In the genomic region with DNA sequence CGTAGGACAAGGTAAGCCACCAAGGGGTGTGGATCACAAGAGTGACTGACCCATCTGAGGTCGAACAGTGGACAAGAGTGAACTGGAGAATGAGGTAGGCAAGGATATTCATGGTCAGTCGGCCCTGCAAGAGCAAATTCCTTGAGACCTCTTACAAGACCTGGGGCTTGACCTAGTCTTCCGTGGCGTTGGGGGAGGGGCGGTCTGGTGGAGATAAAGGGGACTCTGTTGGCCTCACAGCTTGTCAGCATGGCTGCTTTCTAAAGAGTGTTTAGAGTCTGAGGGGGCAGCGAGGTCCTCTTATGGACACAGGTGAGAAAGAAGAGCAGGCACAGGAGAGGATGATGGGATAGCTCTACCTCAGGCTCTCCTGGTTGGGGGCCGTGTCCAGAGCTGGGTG, we compare ENCODE assay signal across 28 mouse cellular contexts. TPM values are rescaled to one million over a fixed set of nuclear protein-coding genes. Genes with fewer than 3 reads are reported as not detected.
A peak's percentile ranks its signal among the peaks of the same experiment; 100 is the strongest.
DNase-seq lines count a peak whose midpoint lies in the region; ATAC-seq lines count a peak whose summit lies in the region.
"Had no signal": no experiment of that assay in that cellular context is flagged by ENCODE, and none has a peak within 500 bp of the region (broad histone marks: within the 10 kb centered on the region; RNA-seq: fewer than 3 reads in every experiment).

No protein-coding gene starts in this region.

- no peak overlapping the region for H3K4me3 ChIP-seq in heart, embryonic 10.5 days
- H3K4me3 ChIP-seq in heart, embryonic 12.5 days = no peak overlapping the region
- H3K4me3 ChIP-seq in megakaryocyte, embryonic 14.5 days (replicated peaks) = peak overlapping the region; percentile 20
- H3K4me3 ChIP-seq: forebrain, embryonic 15.5 days; hindbrain, embryonic 13.5 days had no signal

- 45% methylated on average over 8 of the region's 8 CpGs for WGBS in heart, embryonic 10.5 days
- 51% methylated on average over 8 of the region's 8 CpGs for WGBS in heart, embryonic 12.5 days

- H3K9me3 ChIP-seq in heart, embryonic 10.5 days = no peaks in the 10 kb centered on the region
- H3K9me3 ChIP-seq in heart, embryonic 12.5 days (replicated peaks) = no peaks in the 10 kb centered on the region
- H3K9me3 ChIP-seq in megakaryocyte, embryonic 14.5 days = no peaks in the 10 kb centered on the region; the same call in 1 of the 2 replicates
- H3K9me3 ChIP-seq: forebrain, embryonic 15.5 days; hindbrain, embryonic 13.5 days had no signal

- 0 out of 2 replicates have a peak overlapping the region, but pooled peaks have one; percentile 32 for H3K27ac ChIP-seq in heart, embryonic 10.5 days
- no peak overlapping the region for H3K27ac ChIP-seq in heart, embryonic 12.5 days (ENCODE audit: poor library complexity, severe bottlenecking)
- H3K27ac ChIP-seq: forebrain, embryonic 15.5 days; hindbrain, embryonic 13.5 days; hindbrain, postnatal 0 days had no signal

- no peak overlapping the region for H3K9ac ChIP-seq in heart, embryonic 12.5 days
- H3K9ac ChIP-seq: forebrain, embryonic 15.5 days; hindbrain, embryonic 13.5 days had no signal

- no peak for ATAC-seq in heart, embryonic 12.5 days (ENCODE audit: insufficient number of reproducible peaks, low FRiP score)
- no peak for ATAC-seq in megakaryocyte, adult 5-6 weeks (ENCODE audit: poor library complexity, severe bottlenecking)
- ATAC-seq: CD4-positive, CD25-positive, alpha-beta regulatory T cell, adult 4 months; forebrain, embryonic 15.5 days; hindbrain, postnatal 0 days; inflammation-experienced regulatory T-cells, adult 6 months had no signal

- H3K27me3 ChIP-seq in heart, embryonic 10.5 days (ENCODE audit: insufficient read depth, poor library complexity, severe bottlenecking) = peaks cover 67% of the 10 kb centered on the region
- H3K27me3 ChIP-seq in heart, embryonic 12.5 days (replicated peaks) = peaks cover 48% of the 10 kb centered on the region
- peaks cover 92% of the 10 kb centered on the region for H3K27me3 ChIP-seq in megakaryocyte, embryonic 14.5 days (replicated peaks)
- H3K27me3 ChIP-seq: forebrain, embryonic 15.5 days had no signal

- no peak for DNase-seq in heart, embryonic 10.5 days (ENCODE audit: low spot score)
- peak; percentile 61 for DNase-seq in testis, postnatal 10 days (ENCODE audit: low spot score)
- DNase-seq in testis, postnatal 14 days (ENCODE audit: low spot score) = no peak
- DNase-seq: adrenal gland, adult 2 months; adrenal gland, postnatal 14 days; cerebellum, adult 11 months; cerebellum, adult 2 months; cerebellum, adult 9-11 months; cerebellum, postnatal 25 days; embryo, embryonic 11 days; gastrocnemius, postnatal 25 days; heart, adult 18-20 months had no signal

- H3K4me2 ChIP-seq in heart, embryonic 12.5 days = no peak overlapping the region
- H3K4me2 ChIP-seq: forebrain, embryonic 15.5 days; hindbrain, embryonic 13.5 days had no signal

- H3K4me1 ChIP-seq in heart, embryonic 10.5 days = peaks cover 30% of the 10 kb centered on the region
- H3K4me1 ChIP-seq in heart, embryonic 12.5 days (replicated peaks) = peaks cover 7% of the 10 kb centered on the region
- H3K4me1 ChIP-seq in megakaryocyte, embryonic 14.5 days = peaks cover 8% of the 10 kb centered on the region; the same call in 1 of the 2 replicates

- no peaks in the 10 kb centered on the region for H3K36me3 ChIP-seq in heart, embryonic 10.5 days
- no peaks in the 10 kb centered on the region for H3K36me3 ChIP-seq in heart, embryonic 12.5 days
- no peaks in the 10 kb centered on the region for H3K36me3 ChIP-seq in megakaryocyte, embryonic 14.5 days (replicated peaks; ENCODE audit: low read length)
- H3K36me3 ChIP-seq: forebrain, embryonic 15.5 days; hindbrain, embryonic 13.5 days had no signal

RNA-seq across cellular contexts. Expression of a gene that starts 8.1 kb away (rescaled TPM):
- polyA plus RNA-seq in heart, embryonic 10.5 days (2016; fragmentation: Nextera tagmentation; extraction: Ambion mirVana) = 0.16 and 0.31 TPM in 2 replicates
- not detected in 2 replicates for polyA plus RNA-seq in heart, embryonic 12.5 days (2016; fragmentation: Nextera tagmentation; extraction: Ambion mirVana)
- polyA plus RNA-seq in megakaryocyte, embryonic 14.5 days (2012; ENCODE audit: insufficient read depth, low replicate concordance) = not detected in 2 replicates
- total RNA-seq in megakaryocyte, adult 5-6 weeks (2015) = not detected in 2 replicates
- not detected in 2 replicates for total RNA-seq in megakaryocyte, adult 5-6 weeks (2017)
- total RNA-seq: common myeloid progenitor, adult 5-6 weeks; gastrocnemius, adult 8-10 months; gastrocnemius, postnatal 25 days; heart, postnatal 25 days; hematopoietic stem cell, adult 5-6 weeks; MEL had no signal
- polyA plus RNA-seq: C2C12; CD4-positive, CD25-positive, alpha-beta regulatory T cell, adult 4 months; heart, embryonic 14.5 days; heart, postnatal 0 days; inflammation-experienced regulatory T-cells, adult 6 months had no signal

RNA-seq across cellular contexts. Expression of a gene that starts 55.2 kb away (rescaled TPM):
- 8.2 and 11.9 TPM in 2 replicates for polyA plus RNA-seq in heart, embryonic 10.5 days (2016; fragmentation: Nextera tagmentation; extraction: Ambion mirVana)
- polyA plus RNA-seq in heart, embryonic 12.5 days (2016; fragmentation: Nextera tagmentation; extraction: Ambion mirVana) = 13.8 and 14.4 TPM in 2 replicates
- 2.4 and 4.1 TPM in 2 replicates for polyA plus RNA-seq in megakaryocyte, embryonic 14.5 days (2012; ENCODE audit: insufficient read depth, low replicate concordance)
- 61.4 and 76.5 TPM in 2 replicates for total RNA-seq in megakaryocyte, adult 5-6 weeks (2015)
- total RNA-seq in megakaryocyte, adult 5-6 weeks (2017) = 70.0 and 87.2 TPM in 2 replicates

RNA-seq across cellular contexts. Expression of a gene that starts 59.1 kb away (rescaled TPM):
- 12.2 and 13.7 TPM in 2 replicates for polyA plus RNA-seq in heart, embryonic 10.5 days (2016; fragmentation: Nextera tagmentation; extraction: Ambion mirVana)
- polyA plus RNA-seq in heart, embryonic 12.5 days (2016; fragmentation: Nextera tagmentation; extraction: Ambion mirVana) = 14.0 and 15.3 TPM in 2 replicates
- 163 and 212 TPM in 2 replicates for polyA plus RNA-seq in megakaryocyte, embryonic 14.5 days (2012; ENCODE audit: insufficient read depth, low replicate concordance)
- 17.1 and 18.3 TPM in 2 replicates for total RNA-seq in megakaryocyte, adult 5-6 weeks (2015)
- 6.1 and 11.4 TPM in 2 replicates for total RNA-seq in megakaryocyte, adult 5-6 weeks (2017)

Comparison
In these comparisons a context has a peak if more than half of its experiments do, and no peak if none do; other contexts are left out.
1. RNA of a gene that starts 59.1 kb away (polyA plus RNA-seq): 163 to 212 TPM in megakaryocyte, embryonic 14.5 days; 14.0 to 15.3 TPM in heart, embryonic 12.5 days and 12.2 to 13.7 TPM in heart, embryonic 10.5 days; every median in the first group is over 10 times any median in the second.